Mouse (Mus musculus): ENCODE measurements around the gene Hoxc11. TPM values are rescaled to one million over a fixed set of nuclear protein-coding genes. Genes with fewer than 3 reads are reported as not detected.

The Hoxc11 gene
- total RNA-seq, 2 experiments from 2014 or later, result not detected

DNA sequence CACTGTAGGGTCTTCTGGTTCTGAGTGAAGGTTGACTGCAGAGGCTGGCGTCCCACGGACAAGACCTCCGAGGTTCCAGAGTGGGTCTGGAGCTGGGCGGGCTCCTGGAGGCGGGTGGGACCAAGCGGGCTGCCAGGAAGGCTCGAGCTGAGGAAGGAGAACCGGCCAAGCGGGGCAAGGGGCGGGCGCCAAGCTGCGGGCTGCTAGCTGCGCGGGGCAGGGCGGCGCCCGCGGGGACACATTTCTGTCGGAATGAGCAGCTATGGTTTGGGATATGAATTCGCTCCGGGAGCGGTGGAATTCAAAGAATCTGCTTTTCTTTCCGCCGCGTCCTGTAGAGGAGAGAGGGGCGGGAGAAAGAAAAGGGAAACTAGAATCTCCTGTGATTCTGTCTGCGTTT lies 19.3 kb upstream of the Hoxc11 start:
- intact Hi-C loops (cut with DNase I), result no loop called here
- DNase-seq (ENCODE audit: low spot score in 2 of 2), result no peak

DNA sequence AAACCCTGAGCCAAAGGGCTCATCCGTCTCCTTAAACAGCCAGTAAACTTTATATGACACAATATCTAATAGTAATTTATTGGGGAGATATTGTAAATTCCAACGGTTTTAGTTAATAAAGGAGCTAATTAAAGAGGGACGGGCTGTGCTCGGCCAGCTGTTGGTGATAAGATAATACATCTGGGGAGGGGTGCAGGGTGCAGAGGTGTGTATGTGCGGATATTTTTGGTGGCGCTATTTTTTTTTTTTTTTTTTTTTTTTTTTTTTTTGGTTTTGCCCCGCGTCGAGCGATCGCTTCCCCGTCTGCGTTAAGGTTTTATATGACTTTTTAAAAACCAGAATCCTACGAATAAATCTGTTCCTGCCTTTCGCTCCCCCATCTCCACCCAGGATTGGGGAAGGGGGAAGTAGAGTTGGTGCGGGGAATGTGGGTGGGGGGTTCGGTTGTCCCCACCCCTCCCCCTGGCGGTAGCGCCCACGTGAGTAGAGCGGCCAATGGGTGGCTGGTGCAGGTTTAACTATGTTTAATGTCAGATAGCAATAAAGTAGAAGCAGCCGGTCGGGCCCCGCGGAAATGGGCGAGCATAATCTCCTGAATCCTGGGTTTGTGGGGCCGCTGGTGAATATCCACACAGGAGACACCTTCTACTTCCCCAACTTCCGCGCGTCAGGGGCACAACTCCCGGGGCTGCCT lies 17.8 kb upstream of the Hoxc11 start, which contains the start of gene Hoxc12:
Gene Hoxc12 (plus strand): TSS at position 479 of the 694 bp plus-strand sequence.
- DNase-seq (ENCODE audit: low spot score in 2 of 2), result no peak
- intact Hi-C loops (cut with DNase I), result no loop called here

DNA sequence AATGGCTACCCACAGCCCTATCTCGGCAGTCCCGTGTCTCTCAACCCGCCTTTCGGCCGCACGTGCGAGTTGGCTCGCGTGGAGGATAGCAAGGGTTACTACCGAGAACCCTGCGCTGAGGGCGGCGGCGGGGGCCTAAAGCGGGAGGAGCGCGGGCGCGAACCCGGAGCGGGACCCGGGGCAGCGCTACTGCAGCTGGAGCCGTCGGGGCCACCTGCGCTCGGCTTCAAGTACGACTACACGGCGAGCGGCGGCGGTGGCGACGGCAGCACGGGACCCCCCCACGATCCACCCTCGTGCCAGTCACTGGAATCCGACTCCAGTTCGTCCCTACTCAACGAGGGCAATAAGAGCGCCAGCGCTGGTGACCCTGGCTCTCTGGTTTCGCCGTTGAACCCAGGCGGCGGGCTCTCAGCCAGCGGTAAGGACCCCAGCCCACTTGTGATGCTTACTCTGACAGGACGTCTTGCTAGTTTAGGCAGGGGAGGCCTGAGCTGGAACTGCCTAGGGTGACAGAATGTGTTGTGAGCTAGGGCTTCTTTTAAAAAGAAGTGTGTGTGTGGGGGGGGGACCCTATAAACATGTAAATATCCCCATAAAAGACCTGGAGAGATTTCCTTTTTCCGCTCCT lies 17.1 kb upstream of the Hoxc11 start:
- no peak for DNase-seq (ENCODE audit: low spot score in 2 of 2)
- intact Hi-C loops (cut with DNase I), result no loop called here

DNA sequence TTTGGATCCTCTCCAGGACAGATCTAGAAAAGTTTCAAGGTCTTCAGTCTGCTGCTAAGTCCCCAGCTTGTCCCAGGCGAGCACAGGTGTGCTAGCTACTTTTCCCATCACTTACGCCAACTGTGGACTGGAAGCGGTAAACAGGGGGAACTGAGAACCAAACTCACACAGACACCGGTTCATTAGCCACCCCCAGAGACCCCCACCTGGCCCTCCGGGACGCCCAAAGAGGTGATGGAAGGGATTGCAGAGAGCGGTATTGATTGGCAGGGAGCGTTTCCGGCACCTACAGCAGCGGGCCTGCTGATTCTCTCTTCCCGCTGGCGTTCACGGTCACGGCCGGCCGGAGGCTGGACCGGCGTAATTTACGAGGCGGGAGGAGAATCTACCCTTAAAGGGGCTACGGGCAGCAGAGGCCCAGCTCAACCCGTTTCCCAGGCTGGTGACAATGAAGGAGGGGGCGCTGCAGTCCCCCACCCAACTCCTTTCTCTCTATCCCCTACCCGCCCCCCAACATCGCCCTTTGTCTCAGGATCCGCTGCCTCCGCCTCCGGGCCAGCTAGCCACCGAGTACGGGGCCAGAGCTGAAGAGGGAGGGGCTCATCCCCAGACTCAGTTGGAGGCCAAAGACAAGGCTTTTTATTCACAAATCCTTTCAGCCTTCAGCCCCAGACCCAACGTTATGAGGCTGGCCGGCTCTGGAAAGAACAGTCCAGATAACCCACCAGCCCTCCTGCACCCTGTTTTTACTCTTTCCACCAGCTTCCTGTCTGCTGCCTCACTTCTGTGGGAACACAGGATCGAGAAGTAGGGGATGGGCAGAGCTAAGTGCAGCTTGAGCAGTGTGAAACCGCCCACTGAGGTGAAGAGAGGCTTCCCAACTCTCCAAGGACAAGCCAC lies 14.7 kb upstream of the Hoxc11 start:
- intact Hi-C loops (cut with DNase I), result no loop called here
- DNase-seq (ENCODE audit: low spot score in 2 of 2), result no peak

DNA sequence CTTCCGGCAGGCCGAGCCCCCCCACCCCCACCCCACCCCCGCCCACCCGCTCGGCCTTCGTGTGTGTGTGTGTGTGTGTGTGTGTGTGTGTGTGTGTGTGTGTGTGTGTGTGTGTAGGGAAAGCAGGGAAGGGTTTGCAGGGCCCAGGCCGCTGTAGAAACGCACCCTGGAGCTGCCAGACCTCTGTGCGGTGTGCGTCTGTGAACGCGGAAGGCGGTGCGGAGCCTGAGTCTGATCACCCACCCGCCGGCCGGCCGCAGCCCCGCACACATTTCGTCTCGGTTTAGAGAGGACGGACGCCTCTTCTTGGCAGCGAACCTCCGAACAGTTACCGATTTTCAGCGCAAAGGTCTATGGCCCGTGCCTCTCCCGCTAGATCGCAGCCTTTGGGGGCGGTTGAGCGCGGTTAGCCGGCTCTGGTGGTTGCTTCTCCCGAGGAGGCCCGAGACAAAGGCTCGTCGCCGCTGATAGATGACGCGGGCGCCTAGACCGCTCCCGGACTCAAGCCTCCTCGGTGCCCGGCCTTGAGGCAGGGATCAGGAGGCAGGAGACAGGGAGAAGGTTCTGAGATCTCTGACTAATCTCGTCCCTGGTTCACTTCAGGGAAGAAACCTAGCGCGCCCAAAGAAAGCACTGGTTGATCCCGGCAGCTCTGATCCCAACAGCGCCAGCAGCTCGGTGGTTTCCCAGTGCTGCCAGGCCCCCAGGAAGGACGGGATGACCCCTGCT lies 11.3 kb upstream of the Hoxc11 start:
- no peak for DNase-seq (ENCODE audit: low spot score in 2 of 2)
- intact Hi-C loops (cut with DNase I), result no loop called here

DNA sequence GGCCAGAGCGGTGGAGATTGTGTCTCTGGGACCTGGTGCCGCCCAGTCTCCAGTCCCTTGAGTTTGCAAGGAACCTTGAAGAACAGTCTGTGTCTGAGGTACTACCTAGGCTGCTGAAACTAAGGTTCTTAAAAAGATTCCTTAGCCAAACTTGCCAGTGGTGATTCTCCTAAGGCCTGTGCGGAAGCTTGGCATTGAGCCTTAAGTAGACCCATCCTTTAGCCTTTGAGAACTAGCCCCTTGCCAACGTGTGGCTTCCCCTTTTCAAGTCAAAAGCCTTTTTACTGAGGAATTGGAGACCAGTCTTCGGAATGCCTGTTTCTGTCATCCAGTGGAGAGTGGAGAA lies 10.8 kb upstream of the Hoxc11 start:
- intact Hi-C loops (cut with DNase I), result no loop called here
- no peak for DNase-seq (ENCODE audit: low spot score in 2 of 2)

DNA sequence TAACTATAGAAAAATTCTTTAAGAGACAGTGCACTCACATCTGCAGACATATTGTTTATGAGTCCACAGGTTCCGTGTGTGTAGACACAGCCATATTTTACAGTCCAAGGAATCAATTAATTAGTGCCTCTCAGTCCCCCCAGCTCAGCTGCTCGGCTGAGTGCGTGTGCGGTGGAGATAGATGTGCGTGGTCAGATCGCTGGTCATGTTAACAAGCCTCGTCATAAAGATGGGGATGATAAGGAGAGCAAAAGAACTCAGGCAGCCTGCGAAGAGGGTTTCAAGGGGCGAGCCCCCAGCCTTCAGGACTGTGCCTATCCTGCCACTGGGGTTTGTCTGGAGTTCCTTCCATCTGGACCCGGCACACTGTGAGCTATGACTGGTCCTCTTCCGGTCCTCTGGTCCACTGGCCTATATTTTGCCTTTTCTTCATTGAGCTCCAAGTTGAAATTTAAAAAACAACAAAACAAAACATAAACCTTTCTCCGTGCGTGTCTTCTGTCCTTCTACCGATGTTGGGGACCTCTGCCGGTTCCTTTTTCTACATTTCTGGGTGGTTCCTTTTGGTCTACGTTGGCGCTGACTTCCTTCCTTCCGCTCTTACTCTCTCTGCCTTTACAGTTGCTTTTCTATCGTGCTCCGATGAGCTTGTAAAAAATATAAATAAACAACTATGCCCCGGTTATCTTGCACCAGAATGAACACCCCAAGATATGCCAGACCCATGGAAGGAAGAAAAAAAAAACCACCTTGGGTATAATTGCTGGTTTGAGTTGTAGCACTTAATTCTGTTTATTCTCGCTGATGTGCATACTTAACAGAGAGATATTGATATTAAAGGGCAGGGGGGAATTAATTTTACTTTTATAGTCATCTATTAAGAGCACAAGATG lies 8.8 kb upstream of the Hoxc11 start:
- intact Hi-C loops (cut with DNase I), result no loop called here
- no peak for DNase-seq (ENCODE audit: low spot score in 2 of 2)

DNA sequence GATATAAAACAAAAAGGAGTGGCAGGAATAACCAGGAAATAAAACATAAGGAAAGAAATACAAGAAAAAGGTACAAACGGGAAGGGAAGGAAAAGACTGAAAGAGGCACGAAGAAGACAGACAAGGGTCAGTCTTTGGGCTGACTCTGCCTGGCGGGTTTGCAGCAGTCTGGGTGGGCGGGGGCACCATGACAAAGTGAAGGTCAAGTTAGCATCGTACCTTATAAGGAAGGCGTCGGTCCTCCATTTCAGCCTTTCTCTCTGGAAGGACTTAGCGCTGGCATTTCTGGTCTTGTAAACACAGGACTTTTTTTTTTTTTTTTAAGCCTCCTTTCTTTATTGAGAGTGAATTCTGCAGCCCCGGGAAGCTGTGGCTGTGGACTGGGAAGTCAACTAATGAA lies 7.0 kb upstream of the Hoxc11 start:
- no peak for DNase-seq (ENCODE audit: low spot score in 2 of 2)
- intact Hi-C loops (cut with DNase I), result no loop called here

DNA sequence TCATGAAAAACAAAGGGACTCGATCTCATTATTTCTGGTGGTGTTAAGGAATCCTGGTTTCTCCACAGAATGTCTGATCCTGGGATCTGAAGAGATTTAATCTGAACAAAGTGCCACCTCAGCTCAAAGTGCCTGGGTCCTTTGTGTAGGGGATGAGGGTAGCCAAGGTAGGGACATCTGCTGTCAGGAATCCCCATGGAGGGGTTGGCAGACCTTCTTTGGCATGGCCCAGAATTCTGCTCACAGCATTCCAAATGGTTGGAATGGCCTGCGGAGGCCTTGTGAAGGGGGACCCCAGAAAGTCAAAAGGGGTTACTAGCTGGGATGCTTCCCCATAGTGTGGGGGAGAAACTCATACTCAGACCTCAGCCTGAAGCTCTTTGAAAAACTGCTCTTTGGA lies 5.4 kb upstream of the Hoxc11 start:
- DNase-seq (ENCODE audit: low spot score in 2 of 2), result no peak
- intact Hi-C loops (cut with DNase I), result no loop called here

DNA sequence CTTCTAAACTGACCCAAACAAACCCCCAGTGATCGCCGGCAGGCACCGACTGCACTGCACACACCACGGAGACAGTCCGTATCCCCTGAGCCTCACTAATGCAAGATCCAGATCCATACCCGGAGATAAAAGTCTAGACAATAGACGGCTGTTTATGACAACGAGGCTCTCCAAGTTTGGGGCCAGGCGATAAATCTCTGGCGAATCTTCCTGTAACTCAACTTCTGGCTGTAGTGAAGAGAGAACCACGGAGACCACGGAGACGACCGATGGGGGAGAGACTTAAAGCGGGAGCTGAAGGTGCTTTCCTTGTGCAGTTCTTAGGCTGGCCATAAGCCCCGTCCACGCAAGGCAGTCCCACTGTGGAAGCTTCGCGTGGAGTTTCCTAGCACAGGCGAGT lies 4.5 kb upstream of the Hoxc11 start:
- DNase-seq (ENCODE audit: low spot score in 2 of 2), result no peak

DNA sequence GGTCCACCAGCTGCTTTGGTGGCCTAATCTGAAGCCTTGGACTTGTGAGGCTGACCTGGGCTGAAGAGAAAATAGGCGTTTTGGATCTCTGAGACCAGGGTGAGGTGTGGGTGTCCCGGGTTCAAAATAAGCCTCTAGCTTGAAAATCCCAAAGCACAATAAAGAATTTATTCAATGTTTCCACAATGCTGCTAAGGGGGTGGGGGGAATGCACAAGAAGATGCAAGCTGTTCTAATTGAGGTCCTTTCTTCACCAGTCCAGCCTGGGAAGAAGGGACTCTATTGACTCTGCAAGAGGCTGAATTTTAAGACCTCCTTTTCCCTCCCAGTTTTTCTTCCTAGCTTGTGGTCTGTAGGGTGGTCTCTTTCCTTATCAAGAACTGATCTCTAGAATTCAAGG lies 3.4 kb upstream of the Hoxc11 start:
- DNase-seq (ENCODE audit: low spot score in 2 of 2), result no peak
- intact Hi-C loops (cut with DNase I), result no loop called here

More for the DNA sequence above, 4.5 kb upstream of the Hoxc11 start:
- intact Hi-C loops (cut with DNase I), result no loop called here

DNA sequence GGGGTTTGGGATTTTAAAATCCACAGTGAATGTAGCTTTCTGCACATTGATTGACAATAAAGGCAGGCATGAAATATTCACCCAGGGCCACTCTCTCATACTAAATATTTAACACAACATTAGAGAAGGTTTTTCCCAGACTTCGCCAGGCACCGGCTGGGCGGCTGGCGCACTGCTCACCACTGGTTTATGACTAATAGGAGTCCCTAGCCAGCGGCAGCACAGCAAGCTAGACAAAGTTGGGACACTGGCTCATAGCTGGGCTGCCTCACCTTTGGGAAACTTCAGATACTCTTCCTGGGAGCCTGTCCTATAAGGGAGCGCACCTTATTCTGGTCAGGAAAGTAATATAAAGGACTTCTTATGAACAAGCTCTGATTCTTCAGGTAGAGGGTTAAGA lies 666 bp upstream of the Hoxc11 start:
- intact Hi-C loops (cut with DNase I), result no loop called here
- DNase-seq (ENCODE audit: low spot score in 2 of 2), result no peak

DNA sequence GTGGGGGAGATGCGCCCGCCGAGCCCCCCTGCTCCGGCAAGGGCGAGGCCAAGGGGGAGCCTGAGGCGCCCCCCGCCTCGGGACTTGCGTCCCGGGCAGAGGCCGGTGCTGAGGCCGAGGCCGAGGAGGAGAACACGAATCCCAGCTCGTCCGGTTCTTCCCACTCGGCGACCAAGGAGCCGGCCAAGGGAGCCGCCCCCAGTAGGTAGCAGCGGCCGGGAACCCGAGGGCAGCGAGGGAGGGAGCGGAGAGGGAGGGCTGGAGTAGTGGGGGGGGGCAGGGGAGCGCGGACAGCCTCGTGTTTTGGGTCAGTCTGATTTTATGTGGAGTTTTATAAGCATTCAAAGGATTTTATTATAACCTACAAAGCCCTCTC lies 768 bp downstream of the Hoxc11 start:
- no peak for DNase-seq (ENCODE audit: low spot score in 2 of 2)
- intact Hi-C loops (cut with DNase I), result no loop called here

DNA sequence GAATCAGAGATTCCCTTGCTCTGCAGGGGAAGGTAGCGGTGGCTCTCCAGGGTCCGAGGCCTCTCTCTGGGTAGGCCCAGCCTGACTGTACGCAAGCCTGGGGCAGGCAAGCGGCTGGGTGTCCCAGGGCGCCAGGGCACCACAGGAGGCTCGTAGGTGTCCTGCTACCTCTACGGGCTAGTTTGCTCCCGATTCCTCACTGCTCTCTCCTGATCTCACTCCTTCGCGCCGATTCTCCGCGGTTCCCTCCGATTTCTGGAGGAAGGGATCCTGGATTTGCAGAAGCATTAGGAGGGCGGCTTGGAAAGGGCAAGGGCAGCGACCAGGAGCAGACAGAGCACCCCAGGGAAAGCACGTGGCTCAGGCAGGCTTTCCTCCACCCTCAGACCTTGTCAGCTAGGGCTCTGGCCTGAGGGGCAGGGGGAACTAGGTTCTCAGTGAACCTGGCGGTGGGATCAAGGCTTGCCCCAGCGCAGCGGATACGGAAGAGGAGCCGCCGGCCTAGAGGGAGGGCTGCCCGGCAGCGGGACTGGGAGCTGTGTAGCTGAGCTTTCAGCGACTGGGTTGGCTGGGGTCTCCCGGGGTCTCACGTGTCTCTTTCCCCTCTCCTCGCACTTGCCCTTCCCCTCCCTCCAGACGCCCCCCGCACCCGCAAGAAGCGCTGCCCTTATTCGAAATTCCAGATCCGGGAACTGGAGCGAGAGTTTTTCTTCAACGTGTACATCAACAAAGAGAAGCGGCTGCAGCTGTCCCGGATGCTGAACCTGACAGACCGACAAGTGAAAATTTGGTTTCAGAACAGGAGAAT lies 1.8 kb downstream of the Hoxc11 start:
- intact Hi-C loops (cut with DNase I), result no loop called here
- no peak for DNase-seq (ENCODE audit: low spot score in 2 of 2)

DNA sequence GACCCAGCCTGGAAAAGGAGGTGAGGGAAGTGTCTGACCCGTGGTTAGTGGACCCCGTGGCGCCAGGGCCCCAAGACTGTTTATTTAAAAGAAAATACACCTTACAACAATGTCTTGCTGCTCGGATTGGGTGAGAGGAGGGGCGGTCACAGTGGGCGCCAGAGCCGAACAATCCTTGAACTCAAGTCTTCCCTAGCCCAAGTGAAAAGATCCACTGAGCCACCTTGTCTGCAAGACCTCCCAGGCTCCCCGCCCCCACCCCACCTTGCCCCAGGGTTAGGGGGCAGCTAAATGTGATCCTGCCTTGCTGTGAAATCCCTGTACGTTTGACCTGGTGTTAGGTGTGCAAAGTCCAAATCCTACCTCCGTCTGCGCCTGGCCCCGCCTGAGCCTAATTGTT lies 2.7 kb downstream of the Hoxc11 start:
- intact Hi-C loops (cut with DNase I), result no loop called here
- no peak for DNase-seq (ENCODE audit: low spot score in 2 of 2)

DNA sequence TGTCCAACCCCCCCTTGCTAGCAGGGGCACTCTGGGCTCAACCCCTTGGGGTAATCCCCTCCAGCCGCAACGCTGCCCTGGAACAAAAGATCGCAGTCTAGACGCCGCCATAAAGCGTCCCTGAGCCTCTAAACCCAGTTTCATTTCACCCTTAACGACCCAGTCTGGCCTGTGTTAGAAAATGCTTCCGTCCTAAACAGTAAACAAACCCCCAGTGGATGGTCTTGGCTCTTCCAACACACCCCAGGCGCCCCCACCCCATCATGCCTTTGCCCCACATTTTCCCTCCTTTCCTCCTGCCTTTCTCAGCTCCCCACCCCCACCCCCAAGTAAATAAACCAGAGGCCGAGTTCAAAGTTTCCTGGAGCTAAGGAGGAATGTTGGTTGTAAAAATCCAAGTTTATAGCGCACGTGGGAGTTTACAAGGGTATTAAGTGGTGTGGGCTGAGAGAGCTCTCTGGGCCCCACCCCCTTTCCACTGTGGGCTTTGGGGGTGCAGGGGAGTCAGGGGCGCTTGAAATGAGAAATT lies 5.5 kb downstream of the Hoxc11 start:
- intact Hi-C loops (cut with DNase I), result no loop called here
- DNase-seq (ENCODE audit: low spot score in 2 of 2), result no peak

DNA sequence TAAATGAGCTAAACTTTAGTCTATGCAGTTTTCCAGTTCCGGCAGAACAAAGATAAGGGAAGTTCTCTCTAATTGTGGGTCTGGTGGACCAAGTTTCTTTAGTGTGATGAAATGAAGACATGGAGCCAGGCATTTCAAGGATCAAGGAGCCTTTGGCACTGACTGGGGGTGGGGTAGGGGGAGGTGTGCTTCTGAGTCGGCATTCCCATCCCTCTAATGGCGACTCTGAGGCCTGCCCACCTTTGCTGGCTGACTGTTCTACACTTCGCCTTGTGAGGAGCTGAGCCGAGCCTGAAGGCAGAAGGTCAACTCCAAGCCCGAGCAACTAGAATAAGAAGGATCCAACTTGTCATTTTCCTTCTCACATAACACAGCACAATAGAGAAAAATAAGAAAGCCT lies 7.5 kb downstream of the Hoxc11 start:
- intact Hi-C loops (cut with DNase I), result no loop called here
- DNase-seq (ENCODE audit: low spot score in 2 of 2), result no peak

DNA sequence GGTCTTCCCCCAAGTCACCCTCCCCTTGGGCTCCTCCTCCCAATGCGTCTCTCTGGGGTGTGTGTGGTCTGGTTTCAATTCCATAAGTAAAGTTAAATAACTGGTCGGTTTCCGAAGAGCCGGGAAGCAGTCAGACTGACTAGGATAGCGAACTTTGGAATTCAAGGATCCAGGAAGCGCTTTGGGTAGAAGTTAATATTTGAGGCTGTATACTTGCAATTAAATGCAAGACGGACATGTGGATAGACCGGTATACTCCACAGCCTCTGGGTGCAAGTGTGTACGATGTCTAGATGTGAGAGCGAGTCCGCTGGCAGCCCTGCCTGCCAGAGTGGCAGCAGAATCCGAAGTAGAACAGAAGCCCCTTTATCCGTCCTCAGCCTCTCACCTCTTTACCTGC lies 8.3 kb downstream of the Hoxc11 start:
- intact Hi-C loops (cut with DNase I), result no loop called here

More for the DNA sequence above, 8.3 kb downstream of the Hoxc11 start:
- DNase-seq (ENCODE audit: low spot score in 2 of 2), result no peak
